Mouse (Mus musculus) liver, embryonic 16.5 days (tissue): ENCODE measurements at regions not wholly inside any gene's neighbourhood (a gene's known extent, or its start where the extent isn't known, plus 50 kb on each side); places are given as distances from the start of the nearest gene placed in this dataset.
A peak's percentile ranks its signal among the peaks of the same experiment; 100 is the strongest.

ENCODE experiments used
- ATAC-seq: fragments of 200-750 bp; cut with Nextera tagmentation; 2 replicates; pipeline ENCODE4 v1.8.0; 2017; ENCODE audit warnings: low read depth, mild to moderate bottlenecking, moderate number of reproducible peaks, moderate library complexity
- H3K27ac ChIP-seq: fragments of 300-500 bp; sonication (generic); 2 replicates; pipeline ENCODE4 v1.5.1; 2014; ENCODE audit warnings: mild to moderate bottlenecking, low read length
- H3K27me3 ChIP-seq: fragments of 300-500 bp; sonication (generic); 2 replicates; pipeline ENCODE4 v1.6.1; 2014; ENCODE audit warnings: low read depth, low read length, mixed read lengths; ENCODE audit not compliant: control insufficient read depth, insufficient read depth
- H3K36me3 ChIP-seq: fragments of 300-500 bp; sonication (generic); 2 replicates; pipeline ENCODE4 v1.6.1; 2014; ENCODE audit warnings: mild to moderate bottlenecking; ENCODE audit not compliant: control insufficient read depth, insufficient read depth
- H3K4me1 ChIP-seq: fragments of 300-500 bp; sonication (generic); 2 replicates; pipeline ENCODE4 v1.6.1; 2014; ENCODE audit warnings: low read depth, low read length, mixed read lengths; ENCODE audit not compliant: control insufficient read depth
- H3K4me2 ChIP-seq: fragments of 300-500 bp; sonication (generic); 2 replicates; pipeline ENCODE4 v1.6.1; 2014; ENCODE audit warnings: low read depth, low read length, mixed read lengths
- H3K4me3 ChIP-seq: fragments of 300-500 bp; sonication (generic); 2 replicates; pipeline ENCODE4 v1.5.1; 2014; ENCODE audit warnings: low read depth, mild to moderate bottlenecking, low read length
- H3K9ac ChIP-seq: fragments of 300-500 bp; sonication (generic); 2 replicates; pipeline ENCODE4 v1.6.1; 2014; ENCODE audit warnings: low read depth, low read length
- H3K9me3 ChIP-seq: fragments of 300-500 bp; sonication (generic); replicated peaks from 2 replicates; pipeline ENCODE4 v1.6.1; 2016; ENCODE audit warnings: low read length; ENCODE audit not compliant: control insufficient read depth
- WGBS: fragments of 180-500 bp; shearing (Covaris S2); extraction: QIAGEN DNeasy Blood & Tissue Kit; methylation state at CpG from one replicate; pipeline ENCODE4 v1.1.7; 2014; ENCODE audit not compliant: insufficient replicate concordance; 5-methylcytosine and 5-hydroxymethylcytosine counted together

GRCm38 (mm10) chr1:90488991-90489390 lies 113.8 kb upstream of the Cops8 start:
- no peak overlapping the region for H3K27ac ChIP-seq
- H3K4me3 ChIP-seq: no peak overlapping the region
- no peak for ATAC-seq
- no peaks in the 10 kb centered on the region for H3K36me3 ChIP-seq
- H3K4me2 ChIP-seq: no peak overlapping the region
- no peaks in the 10 kb centered on the region for H3K9me3 ChIP-seq
- no peak overlapping the region for H3K9ac ChIP-seq
- no peaks in the 10 kb centered on the region for H3K4me1 ChIP-seq
- H3K27me3 ChIP-seq: no peaks in the 10 kb centered on the region
- 49% methylated on average over 2 of the region's 2 CpGs for WGBS

GRCm38 (mm10) chr1:90490335-90490734 lies 112.4 kb upstream of the Cops8 start:
- H3K4me2 ChIP-seq: no peak overlapping the region
- H3K27ac ChIP-seq: no peak overlapping the region
- 22% methylated on average over 10 of the region's 10 CpGs for WGBS
- H3K36me3 ChIP-seq: no peaks in the 10 kb centered on the region
- no peak for ATAC-seq
- H3K4me1 ChIP-seq: no peaks in the 10 kb centered on the region
- H3K4me3 ChIP-seq: no peak overlapping the region
- H3K27me3 ChIP-seq: no peaks in the 10 kb centered on the region
- H3K9ac ChIP-seq: no peak overlapping the region
- H3K9me3 ChIP-seq: no peaks in the 10 kb centered on the region

- H3K4me1 ChIP-seq: no peaks in the 10 kb centered on the region
- H3K9ac ChIP-seq: no peak overlapping the region
- H3K27ac ChIP-seq: no peak overlapping the region
- no peak overlapping the region for H3K4me2 ChIP-seq
- ATAC-seq: no peak
- H3K4me3 ChIP-seq: no peak overlapping the region
- WGBS: 21% methylated on average over 7 of the region's 7 CpGs
- no peaks in the 10 kb centered on the region for H3K36me3 ChIP-seq
- no peaks in the 10 kb centered on the region for H3K27me3 ChIP-seq
- H3K9me3 ChIP-seq: no peaks in the 10 kb centered on the region
Measured at GRCm38 (mm10) chr1:90493481-90493880, 109.3 kb upstream of the Cops8 start.

GRCm38 (mm10) chr1:90495174-90495573 lies 107.6 kb upstream of the Cops8 start:
- H3K27ac ChIP-seq: no peak overlapping the region
- H3K36me3 ChIP-seq: no peaks in the 10 kb centered on the region
- H3K4me2 ChIP-seq: no peak overlapping the region
- WGBS: 62% methylated on average over 9 of the region's 9 CpGs
- H3K9me3 ChIP-seq: no peaks in the 10 kb centered on the region
- ATAC-seq: no peak
- no peak overlapping the region for H3K9ac ChIP-seq
- no peaks in the 10 kb centered on the region for H3K27me3 ChIP-seq
- no peak overlapping the region for H3K4me3 ChIP-seq
- H3K4me1 ChIP-seq: no peaks in the 10 kb centered on the region

- Histone ChIP-seq H3K9ac (no peak overlapping the region), H3K9me3 (no peaks in the 10 kb centered on the region), H3K36me3 (no peaks in the 10 kb centered on the region), H3K27me3 (no peaks in the 10 kb centered on the region), H3K27ac (no peak overlapping the region), H3K4me3 (no peak overlapping the region), H3K4me2 (no peak overlapping the region), H3K4me1 (no peaks in the 10 kb centered on the region)
- ATAC-seq: no peak
Measured at GRCm38 (mm10) chr1:90497568-90497967, 105.2 kb upstream of the Cops8 start.

GRCm38 (mm10) chr1:90501373-90501772 lies 101.4 kb upstream of the Cops8 start:
- Histone ChIP-seq H3K4me3 (no peak overlapping the region), H3K27me3 (no peaks in the 10 kb centered on the region), H3K4me2 (no peak overlapping the region), H3K9ac (no peak overlapping the region), H3K27ac (no peak overlapping the region), H3K36me3 (no peaks in the 10 kb centered on the region), H3K9me3 (no peaks in the 10 kb centered on the region), H3K4me1 (no peaks in the 10 kb centered on the region)
- no peak for ATAC-seq

- Histone ChIP-seq H3K4me3 (no peak overlapping the region), H3K27me3 (no peaks in the 10 kb centered on the region), H3K4me2 (no peak overlapping the region), H3K9ac (no peak overlapping the region), H3K27ac (no peak overlapping the region), H3K9me3 (no peaks in the 10 kb centered on the region), H3K4me1 (no peaks in the 10 kb centered on the region), H3K36me3 (no peaks in the 10 kb centered on the region)
- WGBS: 69% methylated on average over 3 of the region's 3 CpGs
- no peak for ATAC-seq
Measured at GRCm38 (mm10) chr1:90502371-90502770, 100.4 kb upstream of the Cops8 start.

- Histone ChIP-seq H3K9me3 (no peaks in the 10 kb centered on the region), H3K27ac (no peak overlapping the region), H3K4me1 (no peaks in the 10 kb centered on the region), H3K9ac (no peak overlapping the region), H3K27me3 (no peaks in the 10 kb centered on the region), H3K4me2 (no peak overlapping the region), H3K36me3 (no peaks in the 10 kb centered on the region), H3K4me3 (no peak overlapping the region)
- ATAC-seq: no peak
- WGBS: 52% methylated on average over 8 of the region's 8 CpGs
Measured at GRCm38 (mm10) chr1:90502771-90503540, 99.8 kb upstream of the Cops8 start.

GRCm38 (mm10) chr1:90504583-90505080 lies 98.1 kb upstream of the Cops8 start:
- no peak overlapping the region for H3K4me3 ChIP-seq
- 0 out of 2 replicates have a peak, but pooled peaks have one; percentile 13 for ATAC-seq
- H3K9ac ChIP-seq: no peak overlapping the region
- H3K4me1 ChIP-seq: no peaks in the 10 kb centered on the region
- H3K9me3 ChIP-seq: no peaks in the 10 kb centered on the region
- H3K36me3 ChIP-seq: no peaks in the 10 kb centered on the region
- no peak overlapping the region for H3K27ac ChIP-seq
- no peaks in the 10 kb centered on the region for H3K27me3 ChIP-seq
- H3K4me2 ChIP-seq: no peak overlapping the region
- WGBS: 18% methylated on average over 8 of the region's 8 CpGs
